Mouse (Mus musculus) embryonic facial prominence, embryonic 10.5 days (tissue): ENCODE measurements at regions not wholly inside any gene's neighbourhood (a gene's known extent, or its start where the extent isn't known, plus 50 kb on each side); places are given as distances from the start of the nearest gene placed in this dataset.

Source experiments
- DNase-seq: peaks from one replicate; pipeline ENCODE4 v3.0.0-alpha.2; 2017; ENCODE audit warnings: low spot score
- H3K27ac ChIP-seq: fragments of 300-500 bp; sonication (generic); replicated peaks from 2 replicates; pipeline ENCODE4 v1.5.1; 2016; ENCODE audit warnings: mild to moderate bottlenecking
- H3K27me3 ChIP-seq: fragments of 300-500 bp; sonication (generic); replicated peaks from 2 replicates; pipeline ENCODE4 v1.6.1; 2016; ENCODE audit warnings: low read depth, mild to moderate bottlenecking; ENCODE audit not compliant: poor library complexity, severe bottlenecking
- H3K36me3 ChIP-seq: fragments of 300-500 bp; sonication (generic); replicated peaks from 2 replicates; pipeline ENCODE4 v1.6.1; 2016; ENCODE audit warnings: mild to moderate bottlenecking, moderate library complexity
- H3K4me1 ChIP-seq: fragments of 300-500 bp; sonication (generic); 2 replicates; pipeline ENCODE4 v1.6.1; 2016
- H3K4me3 ChIP-seq: fragments of 300-500 bp; sonication (generic); 2 replicates; pipeline ENCODE4 v1.5.1; 2016; ENCODE audit warnings: mild to moderate bottlenecking, moderate library complexity
- H3K9me3 ChIP-seq: fragments of 300-500 bp; sonication (generic); 2 replicates; pipeline ENCODE4 v1.6.1; 2016; ENCODE audit warnings: mild to moderate bottlenecking
- whole genome bisulfite sequencing: fragments of 180-500 bp; shearing (Covaris S2); methylation state at CpG from one replicate; pipeline ENCODE4 v1.1.7; 2016; 5-methylcytosine and 5-hydroxymethylcytosine counted together

DNA sequence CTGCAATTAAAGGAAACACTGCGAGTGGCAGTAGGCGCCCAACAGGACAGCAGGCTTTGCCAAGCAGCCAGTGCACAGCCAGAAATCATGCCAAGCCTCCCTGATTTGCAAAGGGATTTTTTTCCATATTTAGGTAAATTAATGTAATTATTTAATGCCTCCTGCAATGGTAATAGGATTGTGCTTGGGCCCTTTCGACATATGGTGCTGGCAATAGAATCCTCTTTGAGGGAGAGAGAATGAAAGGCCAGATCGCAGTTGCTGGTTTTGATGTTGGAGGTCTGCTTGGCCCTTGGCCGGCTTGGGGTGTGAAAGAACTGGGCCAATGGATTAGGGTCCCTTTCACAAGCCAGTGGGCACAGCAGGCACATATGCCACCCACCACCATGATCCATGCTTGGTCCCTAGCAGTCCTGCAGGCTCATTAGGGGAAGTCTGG, 424.8 kb upstream of the Sall1 start:
- Histone ChIP-seq H3K36me3 (no peaks in the 10 kb centered on the region), H3K27me3 (no peaks in the 10 kb centered on the region), H3K4me1 (no peaks in the 10 kb centered on the region), H3K9me3 (no peaks in the 10 kb centered on the region), H3K27ac (no peak overlapping the region), H3K4me3 (no peak overlapping the region)
- no peak for DNase-seq
- 95% methylated on average over 5 of the region's 5 CpGs for WGBS

DNA sequence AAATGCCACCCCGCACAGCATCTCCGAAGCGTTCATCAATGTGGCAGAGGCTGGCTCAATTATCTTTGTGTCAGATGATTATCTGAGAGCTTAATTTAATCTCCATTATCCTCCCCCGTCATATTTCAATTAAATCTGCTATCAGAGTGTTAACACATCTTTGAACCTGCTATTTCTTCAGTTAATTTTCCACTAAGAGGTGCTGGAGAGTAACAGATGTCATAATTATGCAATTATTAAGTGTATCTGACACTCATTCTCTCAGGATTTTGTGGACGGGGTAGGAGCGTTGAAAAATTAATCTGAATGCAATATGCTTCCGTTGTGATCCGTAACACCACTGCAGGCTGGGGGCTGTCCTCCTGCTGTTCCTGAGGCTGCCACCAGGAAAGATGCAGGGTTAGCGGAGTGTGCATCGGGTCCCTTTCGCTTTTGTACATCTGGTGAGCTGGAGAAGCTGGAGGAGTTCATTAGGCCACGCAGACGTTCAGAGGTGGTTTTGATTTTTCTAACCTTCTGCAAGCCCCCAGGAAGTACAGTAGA, 421.3 kb upstream of the Sall1 start:
- DNase-seq, result no peak
- H3K4me3 ChIP-seq, result no peak overlapping the region
- H3K36me3 ChIP-seq, result no peaks in the 10 kb centered on the region
- no peaks in the 10 kb centered on the region for H3K4me1 ChIP-seq
- WGBS, result 89% methylated on average over 13 of the region's 13 CpGs
- no peak overlapping the region for H3K27ac ChIP-seq
- no peaks in the 10 kb centered on the region for H3K27me3 ChIP-seq
- no peaks in the 10 kb centered on the region for H3K9me3 ChIP-seq

DNA sequence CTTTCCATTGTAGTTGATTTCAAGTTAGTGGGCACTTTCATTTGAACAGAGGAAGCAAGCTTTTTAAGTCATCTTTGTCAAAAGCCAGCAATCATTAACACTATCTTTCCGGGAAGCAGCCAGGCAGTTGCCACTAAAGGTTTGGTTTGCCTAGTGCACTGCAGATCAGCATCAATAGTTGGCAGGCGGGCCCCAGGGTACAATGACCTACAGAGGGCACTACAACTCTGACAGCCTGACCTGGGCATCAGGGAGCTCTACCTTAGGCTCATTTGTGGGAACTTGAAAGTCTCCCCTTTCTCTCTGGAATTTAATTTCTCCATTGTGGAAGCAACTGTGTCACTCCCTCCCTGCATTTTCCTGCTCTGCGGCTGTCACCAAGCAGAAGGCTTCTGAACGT, 412.6 kb upstream of the Sall1 start:
- H3K4me3 ChIP-seq, result no peak overlapping the region
- no peaks in the 10 kb centered on the region for H3K9me3 ChIP-seq
- 45% methylated on average over 4 of the region's 4 CpGs for WGBS

DNA sequence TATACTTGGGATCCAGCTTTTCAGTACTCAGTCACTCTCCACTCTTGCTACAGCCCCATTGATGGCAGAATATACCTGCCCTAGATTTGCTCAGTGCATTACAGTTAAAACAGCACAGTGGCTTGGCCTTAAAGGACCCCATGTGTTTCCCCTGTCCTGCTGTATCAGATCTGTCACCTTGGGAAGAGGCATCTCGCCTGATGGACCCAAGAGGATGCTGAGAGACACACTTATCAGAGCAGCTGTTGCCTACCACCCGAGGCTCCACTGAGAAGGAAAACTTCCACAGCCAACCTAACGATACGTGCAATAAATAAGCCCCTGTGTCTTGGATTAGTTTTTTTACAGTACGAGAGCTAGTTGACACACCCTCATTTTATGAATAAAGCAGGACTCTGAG, 411.8 kb upstream of the Sall1 start:
- H3K4me3 ChIP-seq, result no peak overlapping the region
- no peaks in the 10 kb centered on the region for H3K9me3 ChIP-seq
- H3K27me3 ChIP-seq, result 0 out of 2 replicates have a peak, but pooled peaks cover 9% of the 10 kb centered on the region
- peaks cover 24% of the 10 kb centered on the region for H3K4me1 ChIP-seq
- 89% methylated on average over 5 of the region's 5 CpGs for WGBS
- no peak for DNase-seq
- no peaks in the 10 kb centered on the region for H3K36me3 ChIP-seq
- no peak overlapping the region for H3K27ac ChIP-seq

More for the DNA sequence above, 412.6 kb upstream of the Sall1 start:
- Histone ChIP-seq H3K4me1 (peaks cover 24% of the 10 kb centered on the region), H3K27me3 (0 out of 2 replicates have a peak, but pooled peaks cover 9% of the 10 kb centered on the region), H3K27ac (no peak overlapping the region), H3K36me3 (no peaks in the 10 kb centered on the region)
- DNase-seq, result no peak

DNA sequence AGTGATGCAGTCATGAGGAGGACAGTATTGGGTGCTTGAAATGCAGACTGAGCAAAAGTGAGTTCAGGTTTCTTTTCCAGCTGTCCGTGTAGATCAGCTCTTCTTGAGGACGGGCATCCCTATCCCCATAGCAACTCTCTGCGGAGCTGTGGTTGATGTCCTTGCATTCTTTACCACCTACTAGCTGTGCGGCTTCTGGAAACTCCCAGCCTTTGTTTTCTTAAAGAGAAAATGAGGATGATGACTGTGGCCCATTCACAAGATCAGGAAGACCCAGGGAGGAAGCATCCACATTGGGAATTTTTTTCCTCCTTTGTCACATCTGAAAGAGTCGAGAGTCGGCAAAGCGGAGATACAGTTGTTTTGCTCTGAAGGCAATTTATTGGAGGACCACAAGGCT, 410.2 kb upstream of the Sall1 start:
- Histone ChIP-seq H3K4me3 (no peak overlapping the region), H3K36me3 (no peaks in the 10 kb centered on the region), H3K4me1 (peaks cover 16% of the 10 kb centered on the region), H3K9me3 (no peaks in the 10 kb centered on the region), H3K27ac (no peak overlapping the region), H3K27me3 (0 out of 2 replicates have a peak, but pooled peaks cover 9% of the 10 kb centered on the region)
- WGBS, result 72% methylated on average over 7 of the region's 7 CpGs
- no peak for DNase-seq

DNA sequence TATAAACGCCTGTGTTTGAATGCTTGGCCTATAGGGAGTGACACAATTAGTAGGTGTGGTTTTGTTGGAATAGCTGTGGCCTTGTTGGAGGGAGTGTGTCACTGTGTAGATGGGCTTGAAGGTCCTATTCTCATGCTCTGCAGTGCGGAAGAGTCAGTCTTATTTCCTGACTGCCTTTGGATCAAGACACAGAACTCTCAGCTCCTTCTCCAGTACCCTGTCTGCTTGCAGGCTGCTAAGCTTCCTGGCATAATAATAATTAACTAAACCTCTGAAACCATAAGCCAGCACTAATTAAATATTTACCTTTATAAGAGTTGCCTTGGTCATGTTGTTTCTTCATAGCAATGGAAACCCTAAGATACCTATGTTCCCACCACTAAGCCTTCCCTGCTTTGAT, 409.8 kb upstream of the Sall1 start:
- no peak overlapping the region for H3K4me3 ChIP-seq
- no peak for DNase-seq
- 0 out of 2 replicates have a peak, but pooled peaks cover 9% of the 10 kb centered on the region for H3K27me3 ChIP-seq
- H3K4me1 ChIP-seq, result peaks cover 14% of the 10 kb centered on the region
- H3K27ac ChIP-seq, result no peak overlapping the region
- H3K36me3 ChIP-seq, result no peaks in the 10 kb centered on the region
- H3K9me3 ChIP-seq, result no peaks in the 10 kb centered on the region
- 87% methylated on average over 2 of the region's 2 CpGs for WGBS

DNA sequence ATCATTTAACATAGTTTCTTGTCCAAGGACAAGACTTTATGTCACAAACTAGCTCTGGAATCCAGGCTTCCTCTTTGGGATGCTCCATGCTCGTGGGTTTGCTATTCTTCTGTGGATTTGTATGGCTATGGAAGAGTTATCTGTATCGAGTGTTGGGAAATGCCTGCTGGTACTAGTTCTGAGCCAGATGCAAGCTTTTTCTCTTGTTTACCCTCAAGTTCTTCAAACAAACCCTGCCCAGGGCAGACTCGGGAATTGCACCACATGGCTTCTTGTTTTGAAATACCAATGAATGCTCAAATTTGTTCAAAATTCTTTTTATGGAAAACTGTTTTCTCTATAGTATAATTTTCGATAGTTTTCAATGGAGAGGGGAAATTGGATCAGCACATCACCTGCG, 400.5 kb upstream of the Sall1 start:
- no peaks in the 10 kb centered on the region for H3K4me1 ChIP-seq
- H3K27ac ChIP-seq, result no peak overlapping the region
- H3K9me3 ChIP-seq, result no peaks in the 10 kb centered on the region
- H3K4me3 ChIP-seq, result no peak overlapping the region
- 80% methylated on average over 5 of the region's 5 CpGs for WGBS
- H3K27me3 ChIP-seq, result no peaks in the 10 kb centered on the region
- H3K36me3 ChIP-seq, result no peaks in the 10 kb centered on the region
- DNase-seq, result no peak

DNA sequence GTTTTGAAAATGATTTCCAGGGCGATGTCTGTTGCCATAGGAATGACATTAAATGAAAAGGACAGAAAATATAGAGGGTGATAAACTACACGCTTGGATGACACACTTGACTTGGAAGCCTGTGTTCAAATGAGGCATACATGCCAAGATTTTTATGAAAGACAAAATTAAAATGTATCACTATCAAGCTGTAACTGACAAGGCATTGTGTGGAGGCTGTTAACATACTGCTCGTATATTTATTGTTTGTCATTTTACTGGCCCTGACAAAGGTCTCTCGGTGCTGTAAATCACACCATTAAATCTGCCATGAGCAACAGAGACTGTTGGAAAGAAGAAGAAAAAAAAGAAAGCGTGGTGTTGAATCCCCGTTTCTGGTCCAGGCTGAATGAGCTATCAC, 395.3 kb upstream of the Sall1 start:
- H3K36me3 ChIP-seq, result no peaks in the 10 kb centered on the region
- H3K27me3 ChIP-seq, result no peaks in the 10 kb centered on the region
- no peak overlapping the region for H3K27ac ChIP-seq
- no peak for DNase-seq
- H3K4me1 ChIP-seq, result no peaks in the 10 kb centered on the region
- no peak overlapping the region for H3K4me3 ChIP-seq
- H3K9me3 ChIP-seq, result no peaks in the 10 kb centered on the region
- WGBS, result 90% methylated on average over 6 of the region's 6 CpGs

DNA sequence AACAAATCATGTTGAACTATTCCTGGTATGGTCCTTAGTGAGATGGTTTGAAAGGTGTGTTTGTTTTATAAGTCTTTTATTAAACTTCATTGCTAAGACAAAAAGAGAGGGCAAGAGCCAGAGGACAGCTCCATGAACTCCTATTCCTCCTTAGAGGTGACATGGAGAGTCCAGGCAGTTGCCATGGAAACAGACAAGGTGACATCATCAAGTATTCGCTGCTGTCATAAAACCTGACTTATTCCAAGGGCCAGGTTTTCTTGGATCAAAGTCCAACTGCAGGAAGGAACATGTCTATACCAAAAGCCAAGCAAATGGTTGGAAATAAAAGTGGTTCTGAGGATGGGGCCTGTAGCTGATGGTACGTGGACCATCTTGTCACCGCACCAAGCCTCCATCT, 383.0 kb upstream of the Sall1 start:
- Histone ChIP-seq H3K27me3 (no peaks in the 10 kb centered on the region), H3K9me3 (no peaks in the 10 kb centered on the region), H3K4me3 (no peak overlapping the region), H3K27ac (no peak overlapping the region), H3K4me1 (peaks cover 5% of the 10 kb centered on the region; the same call in 1 of the 2 replicates), H3K36me3 (no peaks in the 10 kb centered on the region)
- 89% methylated on average over 3 of the region's 3 CpGs for WGBS
- DNase-seq, result no peak

DNA sequence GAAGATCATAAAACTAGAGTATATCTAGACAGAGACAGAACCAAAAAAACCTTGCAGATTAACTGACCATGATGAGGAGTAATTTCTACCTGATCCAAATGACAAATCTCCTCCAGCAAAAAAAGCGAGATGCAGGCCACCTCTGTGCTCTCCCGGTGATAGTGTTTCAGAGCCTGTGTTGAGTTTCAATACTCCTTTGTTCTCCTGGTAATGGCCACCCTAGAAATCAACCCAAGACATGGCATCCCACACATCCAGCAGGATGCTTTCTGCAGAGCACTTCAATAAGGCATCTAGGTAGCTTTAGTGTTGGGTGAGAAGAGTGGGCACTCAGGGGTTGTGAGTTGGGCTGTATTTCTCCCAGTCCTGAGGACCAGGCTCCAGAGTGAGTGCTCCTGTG, 371.3 kb upstream of the Sall1 start:
- no peak overlapping the region for H3K4me3 ChIP-seq
- 65% methylated on average over 2 of the region's 2 CpGs for WGBS
- DNase-seq, result no peak

DNA sequence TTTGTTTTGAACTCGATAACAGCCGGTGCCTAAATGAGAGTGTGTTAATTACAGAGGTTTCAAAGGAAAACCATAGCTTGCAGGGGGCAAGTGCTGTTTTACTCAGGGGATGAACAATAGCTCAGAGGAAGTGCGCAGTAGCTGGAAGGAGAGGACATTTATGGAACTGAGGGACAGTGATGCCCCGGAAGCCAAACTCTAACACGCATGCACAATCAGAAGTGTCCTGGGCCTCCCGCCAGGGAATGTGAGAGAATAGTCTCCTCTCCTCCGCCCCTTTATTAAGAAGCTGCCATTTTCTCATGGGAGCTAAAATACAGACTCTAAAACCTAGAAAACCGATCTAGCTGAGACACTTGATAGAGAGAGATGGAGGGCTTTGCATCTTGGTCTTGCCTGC, 368.5 kb upstream of the Sall1 start:
- H3K36me3 ChIP-seq, result no peaks in the 10 kb centered on the region
- no peaks in the 10 kb centered on the region for H3K9me3 ChIP-seq
- no peak overlapping the region for H3K4me3 ChIP-seq
- H3K4me1 ChIP-seq, result peaks cover 13% of the 10 kb centered on the region
- no peak for DNase-seq
- no peak overlapping the region for H3K27ac ChIP-seq
- WGBS, result 57% methylated on average over 8 of the region's 8 CpGs
- peaks cover 35% of the 10 kb centered on the region for H3K27me3 ChIP-seq

More for the DNA sequence above, 371.3 kb upstream of the Sall1 start:
- H3K9me3 ChIP-seq, result no peaks in the 10 kb centered on the region
- H3K4me1 ChIP-seq, result peaks cover 13% of the 10 kb centered on the region
- H3K36me3 ChIP-seq, result no peaks in the 10 kb centered on the region
- H3K27ac ChIP-seq, result no peak overlapping the region
- peaks cover 19% of the 10 kb centered on the region for H3K27me3 ChIP-seq

DNA sequence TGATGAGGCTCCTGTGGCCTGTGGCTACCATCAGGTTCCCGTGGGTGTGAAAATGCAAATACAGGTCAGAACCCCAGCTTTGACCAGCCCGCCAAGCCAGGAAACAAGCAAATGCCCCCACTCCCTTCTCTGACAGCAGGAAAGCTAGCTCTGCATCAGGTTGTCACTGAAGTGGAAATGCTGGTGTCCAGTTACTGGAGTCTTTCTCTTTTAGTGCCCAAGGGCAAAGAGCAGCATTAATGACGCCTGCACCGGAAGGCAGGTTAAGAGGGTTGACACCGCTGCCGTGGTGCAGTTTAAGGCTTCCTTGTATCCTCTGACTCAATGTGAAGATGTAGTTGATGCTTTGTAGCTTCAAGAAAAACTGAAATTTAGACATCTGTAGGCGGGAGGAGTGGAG, 368.1 kb upstream of the Sall1 start:
- Histone ChIP-seq H3K27me3 (peaks cover 35% of the 10 kb centered on the region), H3K4me3 (no peak overlapping the region), H3K27ac (no peak overlapping the region), H3K36me3 (no peaks in the 10 kb centered on the region), H3K4me1 (peaks cover 13% of the 10 kb centered on the region), H3K9me3 (no peaks in the 10 kb centered on the region)
- peak; percentile 61 for DNase-seq
- WGBS, result 13% methylated on average over 7 of the region's 7 CpGs

DNA sequence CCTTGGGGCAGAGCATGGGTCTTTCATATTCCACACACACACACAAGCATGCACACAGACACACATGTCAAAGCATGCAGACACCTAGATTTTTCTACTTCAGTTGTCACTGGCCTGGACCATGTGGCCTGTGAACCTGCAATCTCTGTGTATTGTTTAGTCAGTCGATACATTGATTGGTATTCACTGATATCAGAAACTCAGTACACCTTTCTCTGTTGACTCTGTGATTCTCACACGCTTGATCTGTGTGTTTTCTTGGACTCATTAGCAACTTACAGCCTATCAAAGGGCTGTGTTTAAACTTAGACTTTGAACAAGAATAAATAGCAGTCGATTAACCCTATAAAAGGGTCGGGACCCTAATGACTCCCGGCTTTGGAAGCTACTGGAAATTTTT, 362.7 kb upstream of the Sall1 start:
- Histone ChIP-seq H3K4me1 (peaks cover 2% of the 10 kb centered on the region), H3K4me3 (no peak overlapping the region), H3K27me3 (peaks cover 35% of the 10 kb centered on the region), H3K27ac (no peak overlapping the region), H3K36me3 (no peaks in the 10 kb centered on the region), H3K9me3 (no peaks in the 10 kb centered on the region)
- no peak for DNase-seq
- WGBS, result 88% methylated on average over 5 of the region's 5 CpGs
